Mouse (Mus musculus) liver, postnatal 0 days (tissue): Measurements from ENCODE around the gene Lsm3. TPM values are rescaled to one million over a fixed set of nuclear protein-coding genes. Genes with fewer than 3 reads are reported as not detected.
A peak's percentile ranks its signal among the peaks of the same experiment; 100 is the strongest.

Experiments used
- ATAC-seq: fragments of 200-750 bp; cut with Nextera tagmentation; 2 replicates; pipeline ENCODE4 v1.8.0; 2017; ENCODE audit warnings: mild to moderate bottlenecking, moderate library complexity
- DNase-seq: peaks from one replicate; pipeline ENCODE4 v3.0.0-alpha.2; 2016
- H3K27ac ChIP-seq: fragments of 300-500 bp; sonication (generic); 2 replicates; pipeline ENCODE4 v1.5.1; 2014; ENCODE audit warnings: antibody characterized with exemption, moderate library complexity, mild to moderate bottlenecking, low read depth
- H3K27me3 ChIP-seq: fragments of 300-500 bp; sonication (generic); 2 replicates; pipeline ENCODE4 v1.6.1; 2014; ENCODE audit warnings: low read length, control low read depth, mixed read lengths; ENCODE audit not compliant: insufficient read depth
- H3K36me3 ChIP-seq: fragments of 300-500 bp; sonication (generic); replicated peaks from 2 replicates; pipeline ENCODE4 v1.6.1; 2014; ENCODE audit warnings: mild to moderate bottlenecking, control low read depth, low read length, moderate library complexity, mixed read lengths; ENCODE audit not compliant: insufficient read depth
- H3K4me1 ChIP-seq: fragments of 300-500 bp; sonication (generic); 2 replicates; pipeline ENCODE4 v1.6.1; 2014; ENCODE audit warnings: antibody characterized with exemption, mild to moderate bottlenecking, control low read depth; ENCODE audit not compliant: insufficient read depth
- H3K4me2 ChIP-seq: fragments of 300-500 bp; sonication (generic); 2 replicates; pipeline ENCODE4 v1.6.1; 2014; ENCODE audit warnings: low read depth, mild to moderate bottlenecking, low read length, moderate library complexity, mixed read lengths
- H3K4me3 ChIP-seq: fragments of 300-500 bp; sonication (generic); 2 replicates; pipeline ENCODE4 v1.5.1; 2014; ENCODE audit warnings: low read depth, low read length
- H3K9ac ChIP-seq: fragments of 300-500 bp; sonication (generic); replicated peaks from 2 replicates; pipeline ENCODE4 v1.6.1; 2014; ENCODE audit warnings: mild to moderate bottlenecking, moderate library complexity
- H3K9me3 ChIP-seq: fragments of 300-500 bp; sonication (generic); 2 replicates; pipeline ENCODE4 v1.6.1; 2016; ENCODE audit warnings: mild to moderate bottlenecking, control low read depth, low read length, mixed read lengths
- CTCF ChIP-seq: sonication (generic); IDR thresholded peaks from 2 replicates; pipeline ENCODE4 v1.5.1; 2016; ENCODE audit warnings: antibody characterized with exemption, low read depth
- EP300 ChIP-seq: IDR thresholded peaks from 2 replicates; pipeline ENCODE4 v1.6.1; 2016; ENCODE audit warnings: antibody characterized with exemption, low read depth, mild to moderate bottlenecking
- WGBS: fragments of 180-500 bp; shearing (Covaris S2); extraction: QIAGEN DNeasy Blood & Tissue Kit; methylation state at CpG from one replicate; pipeline ENCODE4 v1.1.7; 2014; ENCODE audit not compliant: insufficient replicate concordance; 5-methylcytosine and 5-hydroxymethylcytosine counted together
- polyA plus RNA-seq: library from polyadenylated mRNA; unstranded; fragments of >200 nt; fragmentation: Nextera tagmentation; extraction: Ambion mirVana; gene quantifications from 2 replicates; pipeline ENCODE4 v1.2.1, GENCODE M21; 2015

Gene Lsm3
- polyA plus RNA-seq, 1 experiment from 2014 or later, result 69.6 TPM

DNA sequence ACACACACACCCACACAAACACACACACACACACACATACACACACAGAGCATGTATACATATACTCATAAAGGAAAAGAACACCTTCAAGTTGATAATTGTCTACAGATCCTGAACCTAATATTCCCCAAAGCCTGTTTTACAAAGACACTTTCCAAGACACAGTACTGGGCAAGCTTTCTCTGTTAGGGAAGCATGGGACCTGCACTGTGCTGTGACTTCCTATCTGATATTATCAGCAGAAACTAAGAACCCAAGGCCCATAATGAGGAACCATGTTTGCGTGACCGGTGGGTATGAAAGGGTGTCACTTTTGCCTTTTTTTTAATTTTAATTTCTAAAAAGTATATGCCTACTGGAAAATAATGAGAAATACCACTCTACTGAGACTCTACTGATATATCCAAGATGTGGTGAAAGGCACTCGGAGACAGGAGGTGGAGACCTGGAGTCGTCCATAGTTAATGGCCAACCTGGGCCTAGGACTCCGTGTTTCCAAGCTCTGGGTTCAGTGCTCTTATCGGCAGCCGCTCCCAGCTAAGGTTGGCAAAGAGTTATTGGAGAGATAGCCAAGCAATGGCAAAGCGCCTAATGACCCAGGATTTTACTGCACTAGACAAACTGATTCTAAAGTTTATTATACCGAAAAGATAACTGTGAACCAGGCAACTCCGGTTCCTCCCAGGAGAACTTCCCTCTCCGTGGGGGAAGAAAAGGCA is 20.5 kb downstream of the Lsm3 start:
- no peak overlapping the region for H3K4me2 ChIP-seq
- ATAC-seq, result no peak

DNA sequence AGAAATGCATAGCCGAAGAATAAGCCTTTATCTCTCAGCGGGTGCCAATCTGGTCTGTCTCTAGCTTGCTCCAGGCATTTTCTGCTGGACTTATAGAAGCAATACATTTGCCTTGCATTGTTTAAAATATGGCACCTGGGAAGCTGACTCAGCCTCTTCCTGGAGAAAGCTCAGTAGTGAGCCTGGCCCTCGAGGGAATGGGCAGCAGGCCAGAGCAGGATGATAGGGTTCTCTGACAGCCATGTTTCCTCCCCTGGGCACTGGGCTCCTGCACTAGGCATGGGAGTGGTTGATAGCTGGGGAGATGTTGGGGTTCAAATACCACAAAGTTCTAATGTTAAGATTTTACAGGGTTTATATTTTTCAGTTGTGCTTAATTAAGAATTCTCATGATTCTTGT is 25.5 kb downstream of the Lsm3 start:
- Histone ChIP-seq H3K4me3 (no peak overlapping the region), H3K27me3 (no peaks in the 10 kb centered on the region), H3K27ac (no peak overlapping the region), H3K4me2 (no peak overlapping the region), H3K9ac (no peak overlapping the region), H3K36me3 (no peaks in the 10 kb centered on the region), H3K9me3 (no peaks in the 10 kb centered on the region), H3K4me1 (no peaks in the 10 kb centered on the region; the same call in 1 of the 2 replicates)
- no peak for ATAC-seq
- DNase-seq, result no peak
- 55% methylated on average over 3 of the region's 3 CpGs for WGBS
- TF ChIP-seq CTCF, result no peak
- TF ChIP-seq EP300, result no peak

More for the DNA sequence above, 20.5 kb downstream of the Lsm3 start:
- Histone ChIP-seq H3K27ac (no peak overlapping the region), H3K4me3 (no peak overlapping the region), H3K36me3 (no peaks in the 10 kb centered on the region), H3K9ac (no peak overlapping the region), H3K9me3 (no peaks in the 10 kb centered on the region), H3K4me1 (no peaks in the 10 kb centered on the region), H3K27me3 (no peaks in the 10 kb centered on the region)
- TF ChIP-seq CTCF (no peak), EP300 (no peak)
- no peak for DNase-seq
- 73% methylated on average over 11 of the region's 11 CpGs for WGBS

DNA sequence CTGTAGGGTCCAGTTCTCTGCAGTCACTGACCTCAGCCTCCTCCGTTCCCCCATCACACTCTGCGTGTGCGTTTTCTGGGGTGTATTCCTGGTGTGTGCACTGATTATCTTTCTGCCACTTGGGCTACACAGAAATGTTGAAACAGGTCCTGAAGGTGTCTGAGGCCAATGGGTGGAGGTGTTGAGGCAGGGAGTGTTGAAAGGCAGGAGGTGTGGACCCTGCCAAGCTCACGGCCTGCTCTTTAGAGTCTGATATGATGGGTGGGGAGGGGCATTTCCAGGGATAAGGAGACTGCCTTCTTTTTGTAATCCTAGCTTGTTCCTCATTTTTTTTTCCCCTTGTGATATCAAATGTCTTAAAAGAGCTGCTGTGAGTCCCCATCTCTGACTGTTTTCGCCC is 27.3 kb downstream of the Lsm3 start:
- WGBS, result 77% methylated on average over 5 of the region's 5 CpGs
- Histone ChIP-seq H3K9ac (no peak overlapping the region), H3K27me3 (no peaks in the 10 kb centered on the region), H3K9me3 (no peaks in the 10 kb centered on the region), H3K27ac (no peak overlapping the region), H3K4me2 (no peak overlapping the region), H3K36me3 (no peaks in the 10 kb centered on the region), H3K4me3 (no peak overlapping the region), H3K4me1 (no peaks in the 10 kb centered on the region; the same call in 1 of the 2 replicates)
- TF ChIP-seq CTCF (no peak), EP300 (no peak)
- DNase-seq (no peak), ATAC-seq (no peak)

DNA sequence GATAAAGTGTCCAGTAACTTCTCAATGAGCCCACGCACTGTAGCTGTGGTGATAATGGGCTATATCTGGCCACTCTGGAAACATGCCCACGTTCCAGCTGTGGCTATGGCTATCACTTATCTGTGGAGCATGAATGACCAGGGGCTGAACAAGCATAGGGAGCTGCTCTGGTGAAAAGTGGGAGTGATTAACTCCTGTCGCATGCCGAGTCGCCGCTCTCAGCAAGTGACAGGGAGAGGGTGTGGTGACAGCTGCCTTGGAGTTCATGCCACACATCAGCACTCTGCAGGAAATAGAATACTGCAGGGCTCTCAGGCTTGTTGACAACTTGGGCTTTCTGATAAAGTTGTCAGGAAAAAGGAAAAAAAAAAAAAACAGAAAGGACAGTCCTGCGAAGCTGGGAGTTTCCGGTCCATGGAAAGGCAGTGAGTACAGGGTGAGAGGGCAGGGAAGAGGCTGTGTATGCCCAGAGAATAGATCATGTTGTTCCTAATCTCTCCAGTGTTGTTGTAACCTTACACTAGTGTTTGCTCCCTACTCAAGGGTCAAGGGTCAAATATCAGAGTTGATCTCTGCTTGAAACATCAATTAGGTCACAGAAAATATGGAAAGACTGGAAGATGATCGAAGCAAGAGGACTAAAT is 30.6 kb downstream of the Lsm3 start:
- H3K4me2 ChIP-seq, result no peak overlapping the region; the same call in 1 of the 2 replicates
- 32% methylated on average over 9 of the region's 9 CpGs for WGBS
- H3K4me3 ChIP-seq, result no peak overlapping the region

DNA sequence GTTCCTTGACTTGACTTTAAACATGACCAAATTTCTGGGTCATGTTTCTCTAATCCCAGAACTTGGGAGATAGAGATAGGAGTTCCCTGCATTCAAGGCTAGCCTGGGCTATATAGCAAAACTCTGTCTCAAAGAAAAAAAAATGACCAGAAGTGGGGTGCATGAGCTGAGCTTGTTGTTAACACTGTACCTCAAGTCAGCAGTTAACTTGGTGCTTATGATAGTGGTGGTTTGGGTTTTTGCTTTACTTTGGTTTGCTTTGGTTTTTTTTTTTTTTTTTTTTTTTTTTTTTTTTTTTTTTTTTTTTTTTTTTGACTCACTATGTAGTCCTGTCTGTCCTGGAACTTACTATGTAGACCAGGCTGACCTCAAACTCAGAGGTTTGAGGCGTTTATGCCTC is 31.6 kb downstream of the Lsm3 start:
- H3K9ac ChIP-seq, result no peak overlapping the region
- no peak for ATAC-seq
- TF ChIP-seq EP300 (no peak), CTCF (no peak)
- H3K36me3 ChIP-seq, result no peaks in the 10 kb centered on the region
- H3K27me3 ChIP-seq, result no peaks in the 10 kb centered on the region
- H3K4me2 ChIP-seq, result no peak overlapping the region
- no peak for DNase-seq
- no peaks in the 10 kb centered on the region for H3K9me3 ChIP-seq
- peaks cover 4% of the 10 kb centered on the region for H3K4me1 ChIP-seq
- 37% methylated on average over 1 of the region's 1 CpGs for WGBS
- H3K27ac ChIP-seq, result no peak overlapping the region
- no peak overlapping the region for H3K4me3 ChIP-seq

More for the DNA sequence above, 30.6 kb downstream of the Lsm3 start:
- Histone ChIP-seq H3K9ac (no peak overlapping the region), H3K27ac (no peak overlapping the region), H3K4me1 (peaks cover 4% of the 10 kb centered on the region), H3K27me3 (no peaks in the 10 kb centered on the region), H3K9me3 (no peaks in the 10 kb centered on the region), H3K36me3 (no peaks in the 10 kb centered on the region)
- ATAC-seq (peak; percentile 75), DNase-seq (no peak)
- TF ChIP-seq EP300 (0 out of 2 replicates have a peak, but pooled peaks have one; percentile 46), CTCF (no peak)

DNA sequence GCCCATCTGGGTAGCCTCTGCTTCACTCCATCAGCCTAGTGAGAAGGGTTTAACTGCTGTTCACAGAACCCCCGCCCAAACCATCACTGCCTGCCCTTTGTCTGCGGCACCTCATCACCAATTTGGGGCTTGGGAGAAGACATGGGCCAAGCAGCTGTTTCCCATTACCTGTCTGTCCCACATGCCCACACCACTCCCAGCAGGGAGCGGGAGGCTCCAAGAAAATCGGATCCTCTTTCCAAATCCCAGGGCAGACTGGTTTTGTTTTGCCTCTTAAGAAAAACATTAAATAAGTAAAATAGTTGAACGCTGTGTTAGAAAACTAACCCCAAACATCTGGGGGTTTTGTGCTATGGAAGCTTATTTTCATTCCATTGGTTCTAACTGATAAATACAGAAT is 33.9 kb downstream of the Lsm3 start:
- no peak for DNase-seq
- H3K4me3 ChIP-seq, result no peak overlapping the region
- no peak for TF ChIP-seq EP300
- no peak for TF ChIP-seq CTCF
- H3K4me2 ChIP-seq, result no peak overlapping the region
- no peaks in the 10 kb centered on the region for H3K36me3 ChIP-seq
- peaks cover 4% of the 10 kb centered on the region for H3K4me1 ChIP-seq
- ATAC-seq, result no peak
- H3K27me3 ChIP-seq, result no peaks in the 10 kb centered on the region
- 76% methylated on average over 5 of the region's 5 CpGs for WGBS
- H3K9me3 ChIP-seq, result no peaks in the 10 kb centered on the region
- H3K27ac ChIP-seq, result no peak overlapping the region
- H3K9ac ChIP-seq, result no peak overlapping the region
